Mouse (Mus musculus) megakaryocyte, adult 5-6 weeks (primary cell): Measurements from ENCODE around the gene Scml4. TPM values are rescaled to one million over a fixed set of nuclear protein-coding genes. Genes with fewer than 3 reads are reported as not detected.

ENCODE experiments used
- ATAC-seq: 2 replicates; pipeline ENCODE4 v1.8.0; 2016; ENCODE audit warnings: mild to moderate bottlenecking, inconsistent platforms; ENCODE audit not compliant: poor library complexity, severe bottlenecking
- total RNA-seq, 2 experiments: library from RNA; stranded (forward) in 1 of 2; stranded (reverse) in 1 of 2; fragments of 153-499, 151-499 nt in 1 of 2; fragments of 221-1000, 200-1000 nt in 1 of 2; gene quantifications; 2 replicates each; pipeline versions ENCODE4 v1.2.3 to v1.2.4; 2015 to 2017

Gene Scml4
- 0.42 and 0.64 TPM in 2 replicates for total RNA-seq (2015)
- 0.41 and 0.48 TPM in 2 replicates for total RNA-seq (2017)

GRCm38 (mm10) chr10:42860159-42860911 lies at the start of gene Scml4:
Gene Scml4 (plus strand): TSS chr10:42860370.
- peak; percentile 82 for ATAC-seq

GRCm38 (mm10) chr10:42825923-42826322 lies 34.2 kb upstream of the Scml4 start:
- no peak for ATAC-seq

- ATAC-seq, result no peak
These were observed 33.0 kb upstream of the Scml4 start for GRCm38 (mm10) chr10:42827155-42827554.

GRCm38 (mm10) chr10:42830007-42830406 lies 30.2 kb upstream of the Scml4 start:
- ATAC-seq, result no peak

GRCm38 (mm10) chr10:42830409-42830808 lies 29.8 kb upstream of the Scml4 start:
- no peak for ATAC-seq

- ATAC-seq, result no peak
These were observed 27.5 kb upstream of the Scml4 start for GRCm38 (mm10) chr10:42832677-42833076.

- ATAC-seq, result no peak
These were observed 26.1 kb upstream of the Scml4 start for GRCm38 (mm10) chr10:42833871-42834727.

- ATAC-seq, result no peak
These were observed 22.1 kb upstream of the Scml4 start for GRCm38 (mm10) chr10:42838106-42838505.

GRCm38 (mm10) chr10:42838736-42839135 lies 21.4 kb upstream of the Scml4 start:
- ATAC-seq, result peak; percentile 17

GRCm38 (mm10) chr10:42840036-42840435 lies 20.1 kb upstream of the Scml4 start:
- ATAC-seq, result no peak

GRCm38 (mm10) chr10:42841531-42842195 lies 18.5 kb upstream of the Scml4 start:
- ATAC-seq, result peak; percentile 36; the same call in 1 of the 2 replicates

GRCm38 (mm10) chr10:42842358-42842757 lies 17.8 kb upstream of the Scml4 start:
- peak; percentile 75 for ATAC-seq

- no peak for ATAC-seq
These were observed 16.8 kb upstream of the Scml4 start for GRCm38 (mm10) chr10:42843416-42843815.

- ATAC-seq, result no peak
These were observed 14.7 kb upstream of the Scml4 start for GRCm38 (mm10) chr10:42845480-42845879.

GRCm38 (mm10) chr10:42848179-42849080 lies 11.7 kb upstream of the Scml4 start:
- no peak; the same call in 1 of the 2 replicates for ATAC-seq

- ATAC-seq, result no peak
These were observed 11.1 kb upstream of the Scml4 start for GRCm38 (mm10) chr10:42849081-42849400.

GRCm38 (mm10) chr10:42854838-42855237 lies 5.3 kb upstream of the Scml4 start:
- no peak for ATAC-seq

GRCm38 (mm10) chr10:42855250-42855649 lies 4.9 kb upstream of the Scml4 start:
- no peak for ATAC-seq

GRCm38 (mm10) chr10:42856574-42856973 lies 3.6 kb upstream of the Scml4 start:
- ATAC-seq, result no peak

- no peak for ATAC-seq
These were observed 3.1 kb upstream of the Scml4 start for GRCm38 (mm10) chr10:42857021-42857420.
